Mouse (Mus musculus) cortical plate, adult 2 months (tissue): ENCODE results near the gene Bdkrb2.

Experiments used
- CTCF ChIP-seq: fragments of 200-500 bp; IDR thresholded peaks from 2 replicates; pipeline ENCODE4 v1.5.1; 2011; ENCODE audit warnings: mild to moderate bottlenecking, control low read depth, low read length; ENCODE audit not compliant: insufficient read depth; ENCODE audit errors: extremely low read depth
- POLR2A ChIP-seq: fragments of 200-500 bp; IDR thresholded peaks from 2 replicates; pipeline ENCODE4 v1.6.1; 2011; ENCODE audit warnings: mild to moderate bottlenecking, low read length, control low read depth; ENCODE audit not compliant: insufficient read depth; ENCODE audit errors: extremely low read depth

DNA sequence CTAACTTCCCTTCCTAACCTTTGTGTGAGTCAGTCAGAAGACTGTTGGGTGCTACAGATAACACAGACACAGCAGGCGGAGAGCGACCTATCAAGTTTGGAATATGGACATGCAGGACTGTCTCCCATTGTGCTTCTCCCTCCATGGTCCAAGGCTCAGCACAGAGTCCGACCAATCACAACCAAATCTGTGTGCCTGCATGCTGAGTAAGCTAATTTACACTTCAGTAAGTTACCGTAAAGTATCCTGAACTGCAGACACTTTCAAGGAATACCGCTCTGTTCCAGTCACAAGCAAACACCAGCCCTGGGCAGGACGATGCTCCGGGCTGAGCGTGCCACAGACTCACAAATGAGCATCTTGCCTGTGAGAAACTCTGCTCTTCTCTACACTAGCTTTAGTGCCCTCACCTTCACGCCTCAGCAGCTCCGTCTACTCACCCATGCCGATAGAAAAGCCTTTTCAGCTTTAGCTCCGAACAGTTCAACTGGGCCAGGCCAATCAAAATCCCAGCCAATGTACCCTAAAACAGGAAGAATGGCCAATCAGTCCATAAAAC is 60.0 kb downstream of the Bdkrb2 start:
- TF ChIP-seq CTCF: no peak
- TF ChIP-seq POLR2A: no peak
